Mouse (Mus musculus) Patski (cell line): ENCODE measurements at regions not wholly inside any gene's neighbourhood (a gene's known extent, or its start where the extent isn't known, plus 50 kb on each side); places are given as distances from the start of the nearest gene placed in this dataset.

ENCODE experiments used
- ATAC-seq: fragments of 100-300 bp; one replicate; pipeline ENCODE4 v1.8.0; 2021
- CTCF ChIA-PET: fragments of 350-600 bp; sonication (Branson Sonifier 250); formaldehyde crosslinking; loops from one replicate; lab custom pipeline; 2022; ENCODE audit warnings: inconsistent platforms; lab: Charles Lee
- POLR2A ChIA-PET: fragments of 350-600 bp; sonication (Branson Sonifier 250); formaldehyde crosslinking; loops from one replicate; lab custom pipeline; 2022; ENCODE audit warnings: antibody characterized with exemption, inconsistent platforms; lab: Charles Lee
- DNase-seq: peaks from one replicate; pipeline ENCODE4 v3.0.0-alpha.2; 2011; ENCODE audit warnings: low read depth, low spot score
- H3K27me3 ChIP-seq: fragments of 371-371 bp; one replicate; pipeline ENCODE4 v1.5.1; 2021
- CTCF ChIP-seq: fragments of 100-300 bp; IDR thresholded peaks from one replicate; pipeline ENCODE4 v1.5.1; 2021
- in situ Hi-C: fragments of 300-500 bp; cut with MboI; formaldehyde crosslinking; loops from 3 replicates; pipeline ENCODE4 v1.11.1; 2018; ENCODE audit warnings: low pct_unique_long_range_greater_than_20kb, mixed read lengths

- in situ Hi-C loops: loop anchor here (25.0 kb wide), 2 partner anchors 943 to 1143 kb away; no protein-coding TSS in a partner anchor
- H3K27me3 ChIP-seq: peaks cover 6% of the 10 kb centered on the region
- ATAC-seq (no peak), DNase-seq (no peak)
- CTCF ChIA-PET: no interaction called here
- POLR2A ChIA-PET: no interaction called here
- no peak for TF ChIP-seq CTCF
Observed at GRCm38 (mm10) chr6:147954967-147955830, 91.9 kb upstream of the Far2 start.

GRCm38 (mm10) chr6:147964739-147965138 lies 82.3 kb upstream of the Far2 start:
- peaks cover 3% of the 10 kb centered on the region for H3K27me3 ChIP-seq
- CTCF ChIA-PET: no interaction called here
- TF ChIP-seq CTCF: no peak
- ATAC-seq (no peak), DNase-seq (no peak)
- in situ Hi-C loops: loop anchor here (25.0 kb wide), 2 partner anchors 952 to 1152 kb away; no protein-coding TSS in a partner anchor
- POLR2A ChIA-PET: no interaction called here

GRCm38 (mm10) chr6:147970162-147970608 lies 76.9 kb upstream of the Far2 start:
- ATAC-seq (no peak), DNase-seq (no peak)
- POLR2A ChIA-PET: no interaction called here
- CTCF ChIA-PET: no interaction called here
- TF ChIP-seq CTCF: no peak
- in situ Hi-C loops: loop anchor here (25.0 kb wide), 2 partner anchors 958 to 1158 kb away; no protein-coding TSS in a partner anchor
- no peaks in the 10 kb centered on the region for H3K27me3 ChIP-seq

GRCm38 (mm10) chr6:147972552-147972951 lies 74.5 kb upstream of the Far2 start:
- in situ Hi-C loops: loop anchor here (25.0 kb wide), 2 partner anchors 960 to 1160 kb away; no protein-coding TSS in a partner anchor
- ATAC-seq (no peak), DNase-seq (no peak)
- TF ChIP-seq CTCF: no peak
- ChIA-PET POLR2A (no interaction called here), CTCF (no interaction called here)
- no peaks in the 10 kb centered on the region for H3K27me3 ChIP-seq

GRCm38 (mm10) chr6:147973059-147973458 lies 74.0 kb upstream of the Far2 start:
- TF ChIP-seq CTCF: no peak
- ATAC-seq: no peak
- CTCF ChIA-PET: no interaction called here
- POLR2A ChIA-PET: no interaction called here
- DNase-seq: no peak
- no peaks in the 10 kb centered on the region for H3K27me3 ChIP-seq
- in situ Hi-C loops: loop anchor here (25.0 kb wide), 2 partner anchors 961 to 1161 kb away; no protein-coding TSS in a partner anchor

- POLR2A ChIA-PET: no interaction called here
- in situ Hi-C loops: no loop called here
Observed at GRCm38 (mm10) chr6:147975917-147976316, 71.1 kb upstream of the Far2 start.

GRCm38 (mm10) chr6:147989381-147989780 lies 57.7 kb upstream of the Far2 start:
- ChIA-PET CTCF (no interaction called here), POLR2A (no interaction called here)
- H3K27me3 ChIP-seq: peaks cover 9% of the 10 kb centered on the region
- no peak for TF ChIP-seq CTCF
- DNase-seq: no peak
- no peak for ATAC-seq
- in situ Hi-C loops: no loop called here

More at GRCm38 (mm10) chr6:147975917-147976316, 71.1 kb upstream of the Far2 start:
- H3K27me3 ChIP-seq: no peaks in the 10 kb centered on the region
- no peak for DNase-seq
- no peak for ATAC-seq
- CTCF ChIA-PET: no interaction called here
- TF ChIP-seq CTCF: no peak
